Mouse (Mus musculus) left cerebral cortex, adult 2 months (tissue): ENCODE data around the gene Ssh2. TPM values are rescaled to one million over a fixed set of nuclear protein-coding genes. Genes with fewer than 3 reads are reported as not detected.
A peak's percentile ranks its signal among the peaks of the same experiment; 100 is the strongest.

ENCODE experiments used
- DNase-seq, 2 experiments: peaks; one replicate each; pipeline ENCODE4 v3.0.0; 2021 to 2022; ENCODE audit warnings: low spot score in 2 of 2, mixed read lengths in 1 of 2; ENCODE audit errors: extremely low spot score in 1 of 2
- H3K27ac ChIP-seq: fragments of 200-600 bp; 2 replicates; pipeline ENCODE4 v1.8.1; 2022
- H3K4me3 ChIP-seq: fragments of 200-600 bp; 2 replicates; pipeline ENCODE4 v1.8.1; 2022
- CTCF ChIP-seq: fragments of 200-600 bp; IDR thresholded peaks from 2 replicates; pipeline ENCODE4 v1.8.1; 2022; ENCODE audit warnings: antibody characterized with exemption, mild to moderate bottlenecking, moderate library complexity
- intact Hi-C: fragments of 180-260 bp; cut with DNase I; formaldehyde crosslinking; loops from one replicate; pipeline ENCODE4 v1.15.1; 2025
- total RNA-seq, 2 experiments: library from RNA; stranded (reverse); gene quantifications; 2 replicates each; pipeline ENCODE4 v1.2.3; 2021

Gene Ssh2
- total RNA-seq, 2 experiments from 2014 or later: 31.6 to 35.0 TPM

DNA sequence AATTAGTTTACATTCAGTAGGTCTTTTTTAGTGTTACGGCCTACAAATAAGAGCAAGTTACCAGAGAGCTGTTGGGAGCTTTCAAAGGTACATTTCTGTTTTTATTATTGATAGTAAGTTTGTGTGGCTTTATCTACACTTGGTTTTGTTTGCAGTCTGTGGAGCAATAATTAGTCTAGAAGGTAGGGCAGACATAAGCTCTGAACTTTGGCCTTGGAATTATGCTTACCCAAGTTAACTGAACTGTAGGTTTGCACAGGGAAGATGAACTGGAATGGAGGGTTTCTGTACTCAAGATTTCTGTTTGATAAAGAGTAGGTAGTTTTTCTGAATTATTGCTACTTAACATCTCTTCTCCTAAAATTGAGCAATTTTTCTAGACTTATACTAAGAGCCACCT, 141.8 kb downstream of the Ssh2 start:
- no peak for TF ChIP-seq CTCF
- no peak overlapping the region for H3K4me3 ChIP-seq
- no peak overlapping the region for H3K27ac ChIP-seq
- intact Hi-C loops: no loop called here
- no peak for DNase-seq

DNA sequence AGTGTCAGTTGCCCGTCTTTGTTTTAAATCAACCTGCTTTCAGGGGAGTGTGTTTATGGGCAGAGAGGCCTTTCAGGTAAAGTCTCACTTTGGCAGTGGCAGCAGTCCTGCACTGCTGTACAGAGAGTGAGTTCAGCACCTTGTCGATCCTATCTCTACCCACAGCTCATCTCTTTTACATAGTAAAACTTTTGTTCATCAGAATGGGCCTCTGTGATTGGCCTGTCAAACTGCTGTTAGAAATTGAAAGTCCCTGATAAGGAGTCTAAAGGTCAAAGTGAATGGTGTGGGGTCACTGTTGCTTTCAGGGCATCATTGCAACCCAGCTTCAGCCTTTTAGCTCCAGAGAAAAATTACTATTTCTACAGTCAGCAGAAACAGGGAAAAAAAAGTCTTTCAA, 147.4 kb downstream of the Ssh2 start:
- TF ChIP-seq CTCF: no peak

GRCm38 (mm10) chr11:77364376-77364775, 148.3 kb downstream of the Ssh2 start:
- intact Hi-C loops: no loop called here
- Histone ChIP-seq H3K27ac (no peak overlapping the region), H3K4me3 (no peak overlapping the region)
- TF ChIP-seq CTCF: no peak
- DNase-seq: no peak

More for the DNA sequence above, 147.4 kb downstream of the Ssh2 start:
- intact Hi-C loops: no loop called here
- no peak for DNase-seq
- Histone ChIP-seq H3K4me3 (no peak overlapping the region), H3K27ac (no peak overlapping the region)

DNA sequence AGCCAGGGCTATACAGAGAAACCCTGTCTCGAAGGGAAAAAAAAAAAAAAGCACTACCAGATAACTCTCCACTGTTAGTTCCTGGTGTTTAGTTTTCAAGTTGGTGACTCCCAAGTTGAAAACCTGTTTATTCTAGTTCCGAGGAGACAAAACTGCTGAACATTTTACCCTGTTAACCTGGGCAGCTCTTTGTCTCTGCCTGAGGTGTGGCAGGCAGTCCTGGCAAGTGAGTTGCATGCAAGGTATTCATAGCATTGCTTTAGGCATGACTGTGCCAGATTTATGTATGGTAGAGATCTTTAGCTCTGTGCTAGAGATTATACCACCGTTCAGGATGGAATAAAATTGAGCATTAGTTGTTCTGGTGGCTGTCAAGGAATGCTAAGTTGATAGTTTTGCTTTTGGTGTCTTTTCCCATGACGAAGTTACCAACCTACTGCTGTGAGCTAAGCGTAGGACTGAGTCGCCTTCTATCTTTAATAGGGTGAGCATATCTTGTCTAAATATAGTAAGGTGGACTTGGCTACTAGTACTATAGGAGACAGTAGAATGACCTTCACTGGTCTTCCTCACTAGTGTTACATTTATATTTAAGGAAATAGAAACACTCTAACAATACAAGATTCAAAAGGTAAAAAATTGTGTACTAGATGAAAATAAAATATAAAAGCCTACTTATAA, 149.8 kb downstream of the Ssh2 start:
- no peak overlapping the region for H3K4me3 ChIP-seq
- DNase-seq: no peak
- intact Hi-C loops: no loop called here
- no peak overlapping the region for H3K27ac ChIP-seq
- no peak for TF ChIP-seq CTCF

DNA sequence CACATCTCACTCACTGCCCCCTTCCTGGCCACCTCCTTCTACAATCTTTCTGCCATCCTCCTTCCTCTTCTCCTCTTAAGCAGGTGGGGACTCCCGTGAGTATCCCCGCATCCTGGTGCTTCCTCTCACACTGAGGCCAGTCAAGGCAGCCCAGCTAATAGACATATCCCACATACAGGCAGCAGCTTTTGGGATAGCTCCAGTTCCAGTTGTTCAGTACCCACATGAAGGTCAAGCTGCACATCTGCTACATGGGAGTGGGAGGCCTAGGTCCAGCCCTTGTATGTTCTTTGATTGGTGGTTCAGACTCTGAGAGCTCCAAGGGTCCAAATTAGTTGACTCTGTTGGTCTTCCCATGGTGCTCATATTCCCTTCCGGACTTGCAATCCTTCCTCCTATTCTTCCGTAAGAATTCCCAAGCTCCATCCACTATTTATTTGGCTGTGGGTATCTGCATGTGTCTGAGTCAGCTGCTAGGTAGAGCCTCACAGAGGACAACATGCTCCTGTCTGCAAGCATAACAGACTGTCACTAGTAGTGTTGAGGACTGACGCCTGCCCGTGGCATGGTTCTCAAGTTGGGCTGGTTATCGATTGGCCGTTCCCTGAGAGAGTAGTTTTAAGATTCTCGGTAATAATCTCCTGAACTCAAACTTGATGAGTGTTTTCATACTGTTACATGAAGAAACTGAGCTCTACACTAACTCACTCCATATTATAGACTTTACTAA, 151.6 kb downstream of the Ssh2 start:
- no peak for DNase-seq
- H3K4me3 ChIP-seq: no peak overlapping the region
- intact Hi-C loops: no loop called here
- no peak for TF ChIP-seq CTCF
- H3K27ac ChIP-seq: no peak overlapping the region

GRCm38 (mm10) chr11:77369188-77369840, 153.2 kb downstream of the Ssh2 start:
- Histone ChIP-seq H3K4me3 (no peak overlapping the region), H3K27ac (no peak overlapping the region)
- no peak for TF ChIP-seq CTCF
- intact Hi-C loops: no loop called here
- no peak for DNase-seq

DNA sequence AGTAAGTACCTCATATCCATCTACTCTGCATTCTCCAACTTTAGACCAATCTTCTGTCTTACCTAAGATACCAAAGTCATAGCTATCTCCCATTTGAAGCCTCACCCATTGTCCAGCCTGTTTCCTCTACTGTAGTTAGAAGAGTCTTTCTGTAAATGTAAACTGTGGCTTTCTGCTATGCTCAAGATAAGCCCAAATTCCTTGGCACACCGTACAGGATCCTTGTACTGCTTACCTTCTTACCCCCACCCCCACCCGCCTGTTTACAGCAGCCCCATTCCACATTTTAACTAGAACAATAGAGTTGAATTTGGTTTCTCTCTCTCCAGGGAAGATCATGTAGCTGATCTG, 153.7 kb downstream of the Ssh2 start:
- intact Hi-C loops: no loop called here
- no peak overlapping the region for H3K27ac ChIP-seq
- no peak for DNase-seq
- TF ChIP-seq CTCF: no peak
- H3K4me3 ChIP-seq: no peak overlapping the region

- no peak overlapping the region for H3K4me3 ChIP-seq
- no peak overlapping the region for H3K27ac ChIP-seq
- no peak for DNase-seq
- TF ChIP-seq CTCF: no peak
- intact Hi-C loops: no loop called here
Observed at GRCm38 (mm10) chr11:77371088-77371487, 155.0 kb downstream of the Ssh2 start.

DNA sequence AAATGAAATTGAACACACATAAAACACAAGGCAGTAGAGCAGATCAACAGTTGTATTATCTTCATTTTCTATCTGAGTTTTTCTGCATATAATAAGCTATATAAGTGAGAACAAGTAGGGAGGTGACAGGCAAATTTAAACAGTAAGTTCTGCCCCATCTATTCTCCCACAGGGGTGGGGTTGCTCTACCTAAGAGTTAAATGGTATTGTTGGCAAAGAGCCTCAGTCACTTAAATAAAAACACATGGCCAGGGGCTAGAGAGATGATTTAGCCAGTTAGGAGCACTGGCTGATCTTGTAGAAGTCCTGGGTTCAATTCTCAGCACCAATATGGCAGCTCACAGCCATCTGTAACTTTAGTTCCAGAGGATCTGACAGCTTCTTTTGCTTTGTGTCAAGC, 155.6 kb downstream of the Ssh2 start:
- no peak for TF ChIP-seq CTCF
- no peak overlapping the region for H3K4me3 ChIP-seq
- no peak for DNase-seq
- peak overlapping the region; percentile 45; the same call in 1 of the 2 replicates for H3K27ac ChIP-seq
- intact Hi-C loops: no loop called here

DNA sequence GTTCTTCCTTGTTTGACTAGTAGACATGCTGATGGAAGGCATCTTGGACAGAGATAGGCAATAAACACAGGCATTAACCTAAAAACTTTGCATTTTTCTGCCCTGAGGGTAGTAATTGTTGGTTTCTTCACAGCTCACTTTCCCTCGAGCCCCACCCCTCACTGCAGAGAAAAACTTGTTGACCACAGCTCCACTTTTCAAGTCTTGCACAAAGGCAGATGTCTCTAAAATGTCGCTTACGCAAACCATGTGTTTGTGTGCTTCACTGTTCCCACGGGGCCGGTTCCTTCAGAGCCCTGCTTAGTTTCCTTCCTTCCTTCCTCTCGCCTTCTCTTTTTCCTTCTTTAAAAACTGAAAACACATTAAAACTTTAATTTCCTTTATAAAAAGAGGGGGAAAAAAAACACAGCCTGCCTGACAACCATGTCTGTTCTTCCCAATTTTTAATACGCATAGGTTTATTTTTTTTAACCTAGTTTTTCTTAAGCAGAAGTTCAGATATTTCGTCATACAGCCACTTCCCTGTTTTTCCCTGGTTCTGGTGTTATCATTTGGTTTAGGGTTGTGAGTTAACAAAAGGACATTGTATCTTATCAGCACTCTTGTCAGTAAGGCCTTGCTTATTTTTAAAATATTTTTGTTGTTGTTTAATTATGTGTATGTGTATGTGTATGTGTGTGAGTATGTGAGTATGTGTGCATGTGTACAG, 156.3 kb downstream of the Ssh2 start:
- no peak for DNase-seq
- no peak overlapping the region for H3K4me3 ChIP-seq
- intact Hi-C loops: no loop called here
- no peak for TF ChIP-seq CTCF
- no peak overlapping the region; the same call in 1 of the 2 replicates for H3K27ac ChIP-seq

DNA sequence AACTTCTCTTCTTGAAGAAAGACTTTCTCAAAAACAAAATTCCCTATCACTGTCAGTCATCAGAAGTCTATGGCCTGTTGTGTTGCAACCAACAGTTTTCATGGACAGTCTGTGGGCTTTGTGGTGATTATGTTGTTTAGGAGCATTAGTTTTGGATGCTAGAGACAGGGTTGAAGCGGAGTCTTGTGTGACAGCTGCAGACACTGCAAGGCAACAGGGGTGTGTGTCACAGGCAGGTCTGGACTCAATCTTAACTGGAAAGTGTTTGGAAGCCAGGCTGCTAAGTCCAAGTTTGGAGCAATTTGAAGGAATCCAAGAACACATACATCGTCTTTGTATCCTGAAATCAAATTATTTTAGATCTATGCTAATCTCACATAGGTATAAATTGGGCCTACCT, 162.5 kb downstream of the Ssh2 start:
- H3K27ac ChIP-seq: no peak overlapping the region
- no peak for TF ChIP-seq CTCF
- H3K4me3 ChIP-seq: no peak overlapping the region
- intact Hi-C loops: no loop called here
- DNase-seq: no peak

DNA sequence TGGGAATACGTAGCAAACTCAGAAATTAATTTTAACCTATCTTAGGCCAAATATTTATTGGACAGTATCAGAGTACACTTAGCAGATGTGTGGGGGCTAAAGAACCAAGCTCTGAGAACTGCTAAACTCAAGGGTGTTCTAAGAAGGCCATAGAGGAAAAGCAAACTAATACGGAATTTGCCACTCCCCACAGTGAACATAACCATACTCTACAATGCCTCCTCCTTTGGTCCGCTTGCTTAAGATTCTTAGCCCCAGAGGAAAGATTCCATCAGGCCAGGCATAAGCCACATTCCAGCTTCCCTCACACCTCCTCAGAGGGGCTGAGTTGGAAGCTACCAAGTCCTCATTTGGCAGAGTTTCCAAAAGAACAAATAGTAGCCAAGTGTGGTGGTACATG, 165.1 kb downstream of the Ssh2 start:
- no peak overlapping the region for H3K4me3 ChIP-seq
- H3K27ac ChIP-seq: no peak overlapping the region
- TF ChIP-seq CTCF: no peak
- intact Hi-C loops: no loop called here
- DNase-seq: no peak
